Mouse (Mus musculus) lung, adult 2 months (tissue): Measurements from ENCODE around the gene Prdm8. TPM values are rescaled to one million over a fixed set of nuclear protein-coding genes. Genes with fewer than 3 reads are reported as not detected.
A peak's percentile ranks its signal among the peaks of the same experiment; 100 is the strongest.

Experiments
- DNase-seq: peaks from one replicate; pipeline ENCODE4 v3.0.0; 2022
- H3K4me1 ChIP-seq: fragments of 200-500 bp; 2 replicates; pipeline ENCODE4 v1.6.1; 2011; ENCODE audit warnings: low read length; ENCODE audit not compliant: control insufficient read depth, insufficient read depth
- H3K4me3 ChIP-seq: fragments of 200-500 bp; replicated peaks from 2 replicates; pipeline ENCODE3; 2011; ENCODE audit warnings: low read depth, mild to moderate bottlenecking, control low read depth, low read length; ENCODE audit errors: extremely low read depth
- CTCF ChIP-seq: fragments of 200-500 bp; IDR thresholded peaks from 2 replicates; pipeline ENCODE4 v1.5.1; 2011; ENCODE audit warnings: mild to moderate bottlenecking, low read length, control low read depth; ENCODE audit not compliant: insufficient read depth
- POLR2A ChIP-seq: fragments of 200-500 bp; IDR thresholded peaks from 2 replicates; pipeline ENCODE4 v1.6.1; 2011; ENCODE audit warnings: low read depth, mild to moderate bottlenecking, control low read depth, low read length, borderline replicate concordance; ENCODE audit errors: extremely low read depth
- WGBS: fragments of 180-500 bp; shearing (Covaris S2); methylation state at CpG from one replicate; pipeline ENCODE4 v1.1.7; 2018; 5-methylcytosine and 5-hydroxymethylcytosine counted together
- polyA plus RNA-seq: library from polyadenylated mRNA; depleted of rRNA; stranded (reverse); fragments of >200 nt; gene quantifications from 2 replicates; pipeline ENCODE4 v1.2.3, GENCODE M21; 2012

Gene Prdm8
- polyA plus RNA-seq, 1 experiment, result 3.6 TPM

- TF ChIP-seq CTCF, result no peak
- no peak for TF ChIP-seq POLR2A
- Histone ChIP-seq H3K4me3 (peak overlapping the region; percentile 36), H3K4me1 (peaks cover 6% of the 10 kb centered on the region; the same call in 1 of the 2 replicates)
- 22% methylated on average over 17 of the region's 17 CpGs for WGBS
- DNase-seq, result no peak
These were observed 17.4 kb downstream of the Prdm8 start for GRCm38 (mm10) chr5:98184281-98184910.

- WGBS, result under 1% methylated on average over 89 of the region's 89 CpGs
- Histone ChIP-seq H3K4me3 (peak overlapping the region; percentile 75), H3K4me1 (peaks cover 6% of the 10 kb centered on the region; the same call in 1 of the 2 replicates)
- TF ChIP-seq POLR2A, result no peak
- peak; percentile 44 for TF ChIP-seq CTCF
- peak; percentile 84 for DNase-seq
These were observed 18.2 kb downstream of the Prdm8 start for GRCm38 (mm10) chr5:98184971-98185805.

GRCm38 (mm10) chr5:98185806-98186751 lies 19.1 kb downstream of the Prdm8 start:
- peaks cover 6% of the 10 kb centered on the region; the same call in 1 of the 2 replicates for H3K4me1 ChIP-seq
- WGBS, result 4% methylated on average over 99 of the region's 106 CpGs
- no peak for TF ChIP-seq POLR2A
- TF ChIP-seq CTCF, result no peak
- peak overlapping the region; percentile 75 for H3K4me3 ChIP-seq
- no peak for DNase-seq

GRCm38 (mm10) chr5:98189181-98190180 lies 22.5 kb downstream of the Prdm8 start:
- TF ChIP-seq CTCF (no peak), POLR2A (no peak)
- 8% methylated on average over 31 of the region's 31 CpGs for WGBS
- DNase-seq, result no peak
- Histone ChIP-seq H3K4me3 (no peak overlapping the region), H3K4me1 (peaks cover 4% of the 10 kb centered on the region; the same call in 1 of the 2 replicates)

- no peak for TF ChIP-seq CTCF
- TF ChIP-seq POLR2A, result no peak
- 58% methylated on average over 4 of the region's 4 CpGs for WGBS
- Histone ChIP-seq H3K4me3 (no peak overlapping the region), H3K4me1 (no peaks in the 10 kb centered on the region)
- DNase-seq, result no peak
These were observed 25.4 kb downstream of the Prdm8 start for GRCm38 (mm10) chr5:98192295-98192983.

GRCm38 (mm10) chr5:98194959-98195358 lies 28.0 kb downstream of the Prdm8 start:
- no peak for DNase-seq
- H3K4me3 ChIP-seq, result no peak overlapping the region
- 85% methylated on average over 1 of the region's 1 CpGs for WGBS
- H3K4me1 ChIP-seq, result no peaks in the 10 kb centered on the region
- TF ChIP-seq CTCF (no peak), POLR2A (no peak)

- 35% methylated on average over 7 of the region's 7 CpGs for WGBS
- no peaks in the 10 kb centered on the region for H3K4me1 ChIP-seq
- TF ChIP-seq CTCF (no peak), POLR2A (no peak)
- no peak overlapping the region for H3K4me3 ChIP-seq
- DNase-seq, result no peak
These were observed 31.6 kb downstream of the Prdm8 start for GRCm38 (mm10) chr5:98198412-98199218.
